Mouse (Mus musculus): Measurements from ENCODE around the gene Ciao2a. TPM values are rescaled to one million over a fixed set of nuclear protein-coding genes. Genes with fewer than 3 reads are reported as not detected.

Gene Ciao2a
- polyA plus RNA-seq, 1 experiment, result 37.4 TPM

DNA sequence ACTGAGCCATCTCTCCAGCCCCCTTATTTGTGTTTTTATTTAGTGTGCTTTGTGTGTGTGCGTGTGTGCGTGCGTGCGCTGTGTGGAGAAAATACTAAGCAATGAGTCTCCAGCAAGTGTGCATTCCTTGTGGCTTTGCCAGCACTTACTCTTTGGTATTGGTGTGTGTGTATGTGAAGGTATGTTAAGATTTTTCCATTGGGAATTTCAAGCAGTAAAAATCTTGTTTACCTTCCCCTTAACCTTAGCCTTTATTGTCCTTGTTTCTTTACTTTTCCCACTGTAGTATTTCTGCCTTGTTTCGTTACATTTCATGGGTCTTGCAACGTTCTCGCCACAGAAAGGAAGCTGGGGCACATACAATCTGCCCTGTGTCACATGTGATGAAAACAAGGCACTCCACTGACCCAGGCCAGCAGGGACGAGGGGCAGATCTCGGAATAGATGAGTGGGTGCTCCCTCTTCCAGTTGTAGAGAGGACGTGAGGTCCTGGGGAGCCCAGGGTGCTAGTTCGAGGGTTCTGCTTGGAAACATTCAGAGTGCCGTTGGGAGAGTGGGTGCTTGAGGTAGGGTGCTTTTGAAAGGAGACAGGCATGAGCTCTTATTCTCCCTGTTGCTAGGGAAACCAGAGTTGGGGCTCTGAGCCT is 45.0 kb downstream of the Ciao2a start:
- Histone ChIP-seq H3K4me1 (ENCODE audit: control insufficient read depth, insufficient read depth, low read length) (no peaks in the 10 kb centered on the region), H3K4me3 (ENCODE audit: low read depth, low read length) (no peak overlapping the region), H3K27ac (ENCODE audit: insufficient read depth, low read length) (no peak overlapping the region), H3K27me3 (ENCODE audit: control insufficient read depth, insufficient read depth, low read length, poor library complexity, severe bottlenecking) (no peaks in the 10 kb centered on the region), H3K9me3 (replicated peaks; ENCODE audit: control insufficient read depth, insufficient read depth, low read length, poor library complexity, severe bottlenecking) (no peaks in the 10 kb centered on the region), H3K36me3 (ENCODE audit: control insufficient read depth, insufficient read depth, low read length, poor library complexity, severe bottlenecking) (no peaks in the 10 kb centered on the region), H3K9ac (ENCODE audit: low read depth, poor library complexity, severe bottlenecking) (no peak overlapping the region)
- TF ChIP-seq POLR2A (IDR thresholded peaks at IDR 0.05; ENCODE audit: insufficient read depth, low read length) (no peak), CTCF (IDR thresholded peaks at IDR 0.05; ENCODE audit: low read depth, low read length) (no peak), EP300 (IDR thresholded peaks at IDR 0.05; ENCODE audit: insufficient read depth, low read depth, low read length) (no peak)

DNA sequence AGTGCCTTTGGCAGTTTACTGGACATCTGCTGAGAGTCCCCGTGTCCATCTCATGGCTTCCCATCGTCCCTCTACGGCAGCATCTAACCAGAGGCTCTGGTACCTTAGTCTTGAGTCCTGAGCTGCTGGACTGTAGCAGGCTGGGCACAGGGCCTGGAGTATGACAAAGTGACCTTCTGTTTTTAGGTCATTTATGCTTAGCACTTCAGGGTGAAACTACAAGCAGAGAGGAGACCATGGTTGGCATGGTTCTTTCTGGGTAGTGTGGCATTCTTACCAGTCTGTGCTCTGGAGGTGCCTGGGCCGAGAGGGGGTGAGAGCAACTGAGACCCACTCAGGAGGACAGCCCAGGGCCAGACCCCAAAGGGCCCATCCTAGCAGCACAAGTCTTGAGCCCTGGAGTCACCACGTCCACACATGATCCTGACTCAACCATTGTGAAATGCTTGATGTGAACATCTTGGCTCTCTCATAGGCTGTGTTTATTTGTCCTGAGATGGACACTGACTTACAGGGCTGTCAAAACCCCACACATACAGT is 47.0 kb downstream of the Ciao2a start:
- no peak for TF ChIP-seq POLR2A (IDR thresholded peaks at IDR 0.05; ENCODE audit: insufficient read depth, low read length)
- no peak for TF ChIP-seq CTCF (IDR thresholded peaks at IDR 0.05; ENCODE audit: low read depth, low read length)
- TF ChIP-seq EP300 (IDR thresholded peaks at IDR 0.05; ENCODE audit: insufficient read depth, low read depth, low read length), result no peak
- H3K27me3 ChIP-seq (ENCODE audit: control insufficient read depth, insufficient read depth, low read length, poor library complexity, severe bottlenecking), result no peaks in the 10 kb centered on the region
- no peak overlapping the region for H3K9ac ChIP-seq (ENCODE audit: low read depth, poor library complexity, severe bottlenecking)
- H3K27ac ChIP-seq (ENCODE audit: insufficient read depth, low read length), result no peak overlapping the region
- H3K4me1 ChIP-seq (ENCODE audit: control insufficient read depth, insufficient read depth, low read length), result no peaks in the 10 kb centered on the region
- H3K4me3 ChIP-seq (ENCODE audit: low read depth, low read length), result no peak overlapping the region
- no peaks in the 10 kb centered on the region for H3K9me3 ChIP-seq (replicated peaks; ENCODE audit: control insufficient read depth, insufficient read depth, low read length, poor library complexity, severe bottlenecking)
- H3K36me3 ChIP-seq (ENCODE audit: control insufficient read depth, insufficient read depth, low read length, poor library complexity, severe bottlenecking), result no peaks in the 10 kb centered on the region

DNA sequence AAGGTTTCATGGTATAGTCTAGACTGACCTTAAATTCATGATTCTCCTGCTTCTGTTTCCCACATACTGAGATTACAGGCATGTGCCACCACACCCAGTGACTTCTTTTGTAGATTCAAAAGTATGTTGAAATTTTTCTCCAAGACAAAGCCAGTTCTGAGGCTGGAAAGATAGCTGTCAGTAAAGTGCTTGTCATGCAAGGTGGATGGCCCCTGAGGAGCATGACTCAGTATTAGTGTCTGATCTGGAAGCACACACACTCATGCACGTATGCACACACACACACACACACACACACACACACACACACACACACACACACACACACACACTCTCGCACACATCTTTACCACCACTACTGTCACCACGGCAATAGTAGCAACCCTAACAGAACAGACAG is 48.6 kb downstream of the Ciao2a start:
- no peaks in the 10 kb centered on the region for H3K4me1 ChIP-seq (ENCODE audit: control insufficient read depth, insufficient read depth, low read length)
- H3K36me3 ChIP-seq (ENCODE audit: control insufficient read depth, insufficient read depth, low read length, poor library complexity, severe bottlenecking), result no peaks in the 10 kb centered on the region
- TF ChIP-seq POLR2A (IDR thresholded peaks at IDR 0.05; ENCODE audit: insufficient read depth, low read length) (no peak), CTCF (IDR thresholded peaks at IDR 0.05; ENCODE audit: low read depth, low read length) (no peak), EP300 (IDR thresholded peaks at IDR 0.05; ENCODE audit: insufficient read depth, low read depth, low read length) (no peak)
- no peak overlapping the region for H3K27ac ChIP-seq (ENCODE audit: insufficient read depth, low read length)
- H3K9me3 ChIP-seq (replicated peaks; ENCODE audit: control insufficient read depth, insufficient read depth, low read length, poor library complexity, severe bottlenecking), result no peaks in the 10 kb centered on the region
- H3K4me3 ChIP-seq (ENCODE audit: low read depth, low read length), result no peak overlapping the region
- no peak overlapping the region for H3K9ac ChIP-seq (ENCODE audit: low read depth, poor library complexity, severe bottlenecking)
- no peaks in the 10 kb centered on the region for H3K27me3 ChIP-seq (ENCODE audit: control insufficient read depth, insufficient read depth, low read length, poor library complexity, severe bottlenecking)

GRCm38 (mm10) chr9:66177975-66178374 is 51.6 kb downstream of the Ciao2a start:
- no peaks in the 10 kb centered on the region for H3K4me1 ChIP-seq (ENCODE audit: control insufficient read depth, insufficient read depth, low read length)
- TF ChIP-seq EP300 (IDR thresholded peaks at IDR 0.05; ENCODE audit: insufficient read depth, low read depth, low read length), result no peak
- no peaks in the 10 kb centered on the region for H3K27me3 ChIP-seq (ENCODE audit: control insufficient read depth, insufficient read depth, low read length, poor library complexity, severe bottlenecking)
- H3K36me3 ChIP-seq (ENCODE audit: control insufficient read depth, insufficient read depth, low read length, poor library complexity, severe bottlenecking), result no peaks in the 10 kb centered on the region
- H3K9ac ChIP-seq (ENCODE audit: low read depth, poor library complexity, severe bottlenecking), result no peak overlapping the region
- H3K27ac ChIP-seq (ENCODE audit: insufficient read depth, low read length), result no peak overlapping the region
- no peaks in the 10 kb centered on the region for H3K9me3 ChIP-seq (replicated peaks; ENCODE audit: control insufficient read depth, insufficient read depth, low read length, poor library complexity, severe bottlenecking)
- H3K4me3 ChIP-seq (ENCODE audit: low read depth, low read length), result no peak overlapping the region

DNA sequence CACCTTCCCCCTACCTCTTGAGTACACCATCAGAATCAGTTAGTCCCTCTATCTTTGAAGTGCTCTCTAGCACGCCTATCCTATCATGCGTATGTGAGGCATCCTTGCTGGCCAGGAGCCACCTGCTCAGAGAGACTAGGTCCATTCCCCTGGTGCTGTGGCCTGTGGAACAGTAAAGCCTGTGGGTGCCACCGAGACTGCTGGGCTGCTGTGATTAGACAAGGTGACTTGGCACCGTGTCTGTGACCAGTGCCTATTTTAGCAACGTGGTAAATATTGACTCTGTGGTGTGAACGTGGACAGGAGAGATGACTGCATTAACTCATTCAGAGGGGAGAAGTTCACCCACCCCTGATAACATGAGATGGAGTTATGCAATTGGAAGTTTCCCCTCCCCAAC is 53.4 kb downstream of the Ciao2a start:
- no peak for TF ChIP-seq CTCF (IDR thresholded peaks at IDR 0.05; ENCODE audit: low read depth, low read length)
- TF ChIP-seq EP300 (IDR thresholded peaks at IDR 0.05; ENCODE audit: insufficient read depth, low read depth, low read length), result no peak
- no peak for TF ChIP-seq POLR2A (IDR thresholded peaks at IDR 0.05; ENCODE audit: insufficient read depth, low read length)
- Histone ChIP-seq H3K9ac (ENCODE audit: low read depth, poor library complexity, severe bottlenecking) (no peak overlapping the region), H3K4me3 (ENCODE audit: low read depth, low read length) (no peak overlapping the region), H3K27me3 (ENCODE audit: control insufficient read depth, insufficient read depth, low read length, poor library complexity, severe bottlenecking) (no peaks in the 10 kb centered on the region), H3K4me1 (ENCODE audit: control insufficient read depth, insufficient read depth, low read length) (no peaks in the 10 kb centered on the region), H3K27ac (ENCODE audit: insufficient read depth, low read length) (no peak overlapping the region), H3K9me3 (replicated peaks; ENCODE audit: control insufficient read depth, insufficient read depth, low read length, poor library complexity, severe bottlenecking) (no peaks in the 10 kb centered on the region), H3K36me3 (ENCODE audit: control insufficient read depth, insufficient read depth, low read length, poor library complexity, severe bottlenecking) (no peaks in the 10 kb centered on the region)

- TF ChIP-seq POLR2A (IDR thresholded peaks at IDR 0.05; ENCODE audit: insufficient read depth, low read length), result no peak
- TF ChIP-seq EP300 (IDR thresholded peaks at IDR 0.05; ENCODE audit: insufficient read depth, low read depth, low read length), result no peak
- TF ChIP-seq CTCF (IDR thresholded peaks at IDR 0.05; ENCODE audit: low read depth, low read length), result no peak
- H3K4me1 ChIP-seq (ENCODE audit: control insufficient read depth, insufficient read depth, low read length), result no peaks in the 10 kb centered on the region
- no peaks in the 10 kb centered on the region for H3K27me3 ChIP-seq (ENCODE audit: control insufficient read depth, insufficient read depth, low read length, poor library complexity, severe bottlenecking)
These were observed 54.9 kb downstream of the Ciao2a start for GRCm38 (mm10) chr9:66181126-66181825.

More at GRCm38 (mm10) chr9:66181126-66181825, 54.9 kb downstream of the Ciao2a start:
- Histone ChIP-seq H3K4me3 (ENCODE audit: low read depth, low read length) (no peak overlapping the region), H3K36me3 (ENCODE audit: control insufficient read depth, insufficient read depth, low read length, poor library complexity, severe bottlenecking) (no peaks in the 10 kb centered on the region), H3K9ac (ENCODE audit: low read depth, poor library complexity, severe bottlenecking) (no peak overlapping the region), H3K27ac (ENCODE audit: insufficient read depth, low read length) (no peak overlapping the region), H3K9me3 (replicated peaks; ENCODE audit: control insufficient read depth, insufficient read depth, low read length, poor library complexity, severe bottlenecking) (no peaks in the 10 kb centered on the region)

Measured in ES-Bruce4 (cell line).